Mouse (Mus musculus): Measurements from ENCODE around the gene Gramd1a. TPM values are rescaled to one million over a fixed set of nuclear protein-coding genes. Genes with fewer than 3 reads are reported as not detected.
A peak's percentile ranks its signal among the peaks of the same experiment; 100 is the strongest.

Gene Gramd1a
- polyA plus RNA-seq, 1 experiment from 2014 or later: 11.6 TPM

DNA sequence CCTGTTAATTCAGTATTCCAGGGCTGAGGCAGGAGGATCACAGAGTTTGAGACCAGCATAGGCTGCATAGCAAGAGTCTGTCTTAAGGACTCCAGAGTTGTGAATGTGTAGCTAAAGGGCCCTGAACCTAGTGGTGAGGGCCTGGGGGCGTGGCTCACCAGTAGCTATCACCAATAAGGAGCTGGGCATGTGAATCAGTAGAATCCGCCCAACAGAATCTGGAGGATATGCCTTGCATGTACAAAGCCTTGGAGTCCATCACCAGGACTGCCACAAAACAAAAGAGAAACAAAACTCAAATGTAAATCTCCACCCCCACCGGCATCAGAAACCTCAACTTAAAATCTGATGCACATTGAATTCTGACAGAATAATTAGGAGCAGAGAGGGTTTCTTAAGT is 7.6 kb downstream of the Gramd1a start:
- Histone ChIP-seq H3K4me1 (ENCODE audit: control insufficient read depth, low read depth, low read length) (peaks cover 40% of the 10 kb centered on the region), H3K9me3 (replicated peaks; ENCODE audit: control insufficient read depth, low read length) (no peaks in the 10 kb centered on the region), H3K4me3 (ENCODE audit: low read depth, low read length) (no peak overlapping the region), H3K27me3 (ENCODE audit: control insufficient read depth, insufficient read depth, low read depth, low read length) (no peaks in the 10 kb centered on the region), H3K9ac (ENCODE audit: low read depth, low read length) (no peak overlapping the region), H3K27ac (ENCODE audit: low read length) (no peak overlapping the region; the same call in 1 of the 2 replicates), H3K36me3 (ENCODE audit: control insufficient read depth, insufficient read depth) (no peaks in the 10 kb centered on the region; the same call in 1 of the 2 replicates), H3K4me2 (ENCODE audit: low read depth, low read length) (peak overlapping the region; percentile 82; the same call in 1 of the 2 replicates)
- no peak for ATAC-seq (ENCODE audit: low read depth)
- 47% methylated on average over 3 of the region's 3 CpGs for WGBS (ENCODE audit: insufficient replicate concordance)

GRCm38 (mm10) chr7:31145596-31146160 is 10.0 kb downstream of the Gramd1a start:
- Histone ChIP-seq H3K27ac (ENCODE audit: low read length) (no peak overlapping the region), H3K9me3 (replicated peaks; ENCODE audit: control insufficient read depth, low read length) (no peaks in the 10 kb centered on the region), H3K4me3 (ENCODE audit: low read depth, low read length) (no peak overlapping the region), H3K27me3 (ENCODE audit: control insufficient read depth, insufficient read depth, low read depth, low read length) (no peaks in the 10 kb centered on the region), H3K4me2 (ENCODE audit: low read depth, low read length) (no peak overlapping the region), H3K4me1 (ENCODE audit: control insufficient read depth, low read depth, low read length) (peaks cover 29% of the 10 kb centered on the region), H3K36me3 (ENCODE audit: control insufficient read depth, insufficient read depth) (peaks cover 14% of the 10 kb centered on the region), H3K9ac (ENCODE audit: low read depth, low read length) (no peak overlapping the region)
- peak; percentile 14; the same call in 1 of the 2 replicates for ATAC-seq (ENCODE audit: low read depth)
- 59% methylated on average over 12 of the region's 12 CpGs for WGBS (ENCODE audit: insufficient replicate concordance)

DNA sequence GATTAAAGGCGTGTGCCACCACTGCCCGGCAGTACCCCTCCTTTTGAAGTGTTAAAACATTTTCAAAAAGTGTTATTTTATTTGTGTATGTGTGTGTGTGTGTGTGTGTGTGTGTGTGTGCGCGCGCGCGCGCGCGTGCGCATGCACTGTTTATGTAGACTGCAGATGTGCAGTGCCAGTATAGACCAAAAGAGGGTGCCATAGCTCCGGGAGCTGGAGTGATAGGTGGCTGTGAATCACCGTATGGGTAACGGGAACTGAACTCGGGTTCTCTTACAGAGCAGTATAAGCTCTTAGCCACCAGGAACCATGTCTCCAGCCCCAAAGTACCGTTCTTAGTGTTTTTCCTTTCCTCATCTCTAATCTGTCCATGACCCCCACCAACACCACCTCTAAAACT is 10.8 kb downstream of the Gramd1a start:
- Histone ChIP-seq H3K36me3 (ENCODE audit: control insufficient read depth, insufficient read depth) (peaks cover 17% of the 10 kb centered on the region), H3K4me3 (ENCODE audit: low read depth, low read length) (no peak overlapping the region), H3K9me3 (replicated peaks; ENCODE audit: control insufficient read depth, low read length) (no peaks in the 10 kb centered on the region), H3K4me2 (ENCODE audit: low read depth, low read length) (no peak overlapping the region), H3K9ac (ENCODE audit: low read depth, low read length) (no peak overlapping the region), H3K27me3 (ENCODE audit: control insufficient read depth, insufficient read depth, low read depth, low read length) (no peaks in the 10 kb centered on the region), H3K27ac (ENCODE audit: low read length) (no peak overlapping the region), H3K4me1 (ENCODE audit: control insufficient read depth, low read depth, low read length) (peaks cover 29% of the 10 kb centered on the region)
- ATAC-seq (ENCODE audit: low read depth): no peak
- 92% methylated on average over 16 of the region's 16 CpGs for WGBS (ENCODE audit: insufficient replicate concordance)

- Histone ChIP-seq H3K9ac (ENCODE audit: low read depth, low read length) (no peak overlapping the region), H3K27ac (ENCODE audit: low read length) (no peak overlapping the region), H3K4me1 (ENCODE audit: control insufficient read depth, low read depth, low read length) (no peaks in the 10 kb centered on the region), H3K27me3 (ENCODE audit: control insufficient read depth, insufficient read depth, low read depth, low read length) (no peaks in the 10 kb centered on the region), H3K9me3 (replicated peaks; ENCODE audit: control insufficient read depth, low read length) (no peaks in the 10 kb centered on the region), H3K36me3 (ENCODE audit: control insufficient read depth, insufficient read depth) (peaks cover 27% of the 10 kb centered on the region), H3K4me3 (ENCODE audit: low read depth, low read length) (no peak overlapping the region), H3K4me2 (ENCODE audit: low read depth, low read length) (no peak overlapping the region)
- ATAC-seq (ENCODE audit: low read depth): no peak
- WGBS (ENCODE audit: insufficient replicate concordance): 76% methylated on average over 10 of the region's 10 CpGs
Observed at GRCm38 (mm10) chr7:31140941-31141340, 14.8 kb downstream of the Gramd1a start.

- Histone ChIP-seq H3K4me2 (ENCODE audit: low read depth, low read length) (no peak overlapping the region), H3K9me3 (replicated peaks; ENCODE audit: control insufficient read depth, low read length) (no peaks in the 10 kb centered on the region), H3K36me3 (ENCODE audit: control insufficient read depth, insufficient read depth) (peaks cover 31% of the 10 kb centered on the region), H3K4me1 (ENCODE audit: control insufficient read depth, low read depth, low read length) (no peaks in the 10 kb centered on the region), H3K27me3 (ENCODE audit: control insufficient read depth, insufficient read depth, low read depth, low read length) (no peaks in the 10 kb centered on the region), H3K4me3 (ENCODE audit: low read depth, low read length) (no peak overlapping the region), H3K9ac (ENCODE audit: low read depth, low read length) (no peak overlapping the region), H3K27ac (ENCODE audit: low read length) (no peak overlapping the region)
- ATAC-seq (ENCODE audit: low read depth): no peak
- WGBS (ENCODE audit: insufficient replicate concordance): 63% methylated on average over 4 of the region's 4 CpGs
Observed at GRCm38 (mm10) chr7:31140302-31140701, 15.4 kb downstream of the Gramd1a start.

GRCm38 (mm10) chr7:31139765-31140164 is 15.9 kb downstream of the Gramd1a start:
- no peak for ATAC-seq (ENCODE audit: low read depth)
- 44% methylated on average over 5 of the region's 5 CpGs for WGBS (ENCODE audit: insufficient replicate concordance)
- H3K4me2 ChIP-seq (ENCODE audit: low read depth, low read length): no peak overlapping the region
- peaks cover 33% of the 10 kb centered on the region for H3K36me3 ChIP-seq (ENCODE audit: control insufficient read depth, insufficient read depth)
- H3K4me1 ChIP-seq (ENCODE audit: control insufficient read depth, low read depth, low read length): no peaks in the 10 kb centered on the region
- H3K9me3 ChIP-seq (replicated peaks; ENCODE audit: control insufficient read depth, low read length): no peaks in the 10 kb centered on the region
- no peak overlapping the region for H3K9ac ChIP-seq (ENCODE audit: low read depth, low read length)
- H3K27me3 ChIP-seq (ENCODE audit: control insufficient read depth, insufficient read depth, low read depth, low read length): no peaks in the 10 kb centered on the region
- H3K27ac ChIP-seq (ENCODE audit: low read length): no peak overlapping the region
- no peak overlapping the region for H3K4me3 ChIP-seq (ENCODE audit: low read depth, low read length)

DNA sequence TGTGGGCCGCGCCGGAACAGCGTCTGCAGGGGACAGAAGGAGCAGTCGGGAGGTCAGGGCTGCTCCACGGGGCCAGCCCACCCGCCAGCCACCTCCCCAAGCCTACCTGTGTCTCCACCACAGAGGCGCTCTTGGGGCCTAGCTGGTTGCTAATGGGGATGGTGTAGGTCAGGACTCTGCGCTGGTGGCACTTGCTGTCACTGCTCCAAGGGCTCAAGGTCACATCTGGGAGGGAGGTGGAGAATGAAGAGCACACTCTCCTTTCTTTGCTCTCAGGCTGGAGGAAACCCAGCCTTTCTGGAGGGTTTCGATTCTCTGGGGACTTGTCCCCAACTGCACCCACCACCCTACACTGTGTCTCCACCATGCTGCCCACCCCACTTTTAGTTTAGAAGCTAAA is 20.0 kb downstream of the Gramd1a start:
- peaks cover 40% of the 10 kb centered on the region for H3K36me3 ChIP-seq (ENCODE audit: control insufficient read depth, insufficient read depth)
- 74% methylated on average over 10 of the region's 10 CpGs for WGBS (ENCODE audit: insufficient replicate concordance)

DNA sequence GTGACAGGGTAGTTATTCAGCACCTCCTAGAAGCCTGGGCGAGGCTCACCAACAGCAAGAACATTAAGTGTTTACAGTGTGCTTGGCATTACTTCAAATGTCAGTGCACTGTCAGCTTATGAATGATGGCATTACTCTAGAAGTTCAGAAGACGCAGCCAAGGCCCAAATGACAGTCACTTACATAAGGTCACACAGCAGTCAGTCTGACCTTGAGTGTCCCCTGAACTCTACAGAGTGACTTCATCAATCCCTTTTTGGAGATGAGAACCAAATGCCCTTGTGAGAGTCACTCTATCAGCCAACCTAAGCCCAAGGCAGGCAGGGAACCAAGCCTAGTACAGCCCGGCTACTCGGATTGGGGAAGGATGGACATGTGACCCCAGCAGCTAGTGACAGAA is 23.8 kb downstream of the Gramd1a start:
- WGBS (ENCODE audit: insufficient replicate concordance): 74% methylated on average over 4 of the region's 4 CpGs
- no peak overlapping the region for H3K27ac ChIP-seq (ENCODE audit: low read length)
- peaks cover 10% of the 10 kb centered on the region for H3K27me3 ChIP-seq (ENCODE audit: control insufficient read depth, insufficient read depth, low read depth, low read length)
- no peak overlapping the region for H3K4me2 ChIP-seq (ENCODE audit: low read depth, low read length)
- peaks cover 4% of the 10 kb centered on the region for H3K4me1 ChIP-seq (ENCODE audit: control insufficient read depth, low read depth, low read length)
- peaks cover 32% of the 10 kb centered on the region for H3K36me3 ChIP-seq (ENCODE audit: control insufficient read depth, insufficient read depth)
- H3K9me3 ChIP-seq (replicated peaks; ENCODE audit: control insufficient read depth, low read length): no peaks in the 10 kb centered on the region
- no peak overlapping the region for H3K4me3 ChIP-seq (ENCODE audit: low read depth, low read length)
- no peak for ATAC-seq (ENCODE audit: low read depth)
- no peak overlapping the region for H3K9ac ChIP-seq (ENCODE audit: low read depth, low read length)

More for the DNA sequence above, 20.0 kb downstream of the Gramd1a start:
- Histone ChIP-seq H3K9me3 (replicated peaks; ENCODE audit: control insufficient read depth, low read length) (no peaks in the 10 kb centered on the region), H3K4me3 (ENCODE audit: low read depth, low read length) (no peak overlapping the region), H3K4me1 (ENCODE audit: control insufficient read depth, low read depth, low read length) (no peaks in the 10 kb centered on the region), H3K9ac (ENCODE audit: low read depth, low read length) (no peak overlapping the region), H3K27ac (ENCODE audit: low read length) (no peak overlapping the region), H3K4me2 (ENCODE audit: low read depth, low read length) (no peak overlapping the region), H3K27me3 (ENCODE audit: control insufficient read depth, insufficient read depth, low read depth, low read length) (no peaks in the 10 kb centered on the region)
- no peak for ATAC-seq (ENCODE audit: low read depth)

DNA sequence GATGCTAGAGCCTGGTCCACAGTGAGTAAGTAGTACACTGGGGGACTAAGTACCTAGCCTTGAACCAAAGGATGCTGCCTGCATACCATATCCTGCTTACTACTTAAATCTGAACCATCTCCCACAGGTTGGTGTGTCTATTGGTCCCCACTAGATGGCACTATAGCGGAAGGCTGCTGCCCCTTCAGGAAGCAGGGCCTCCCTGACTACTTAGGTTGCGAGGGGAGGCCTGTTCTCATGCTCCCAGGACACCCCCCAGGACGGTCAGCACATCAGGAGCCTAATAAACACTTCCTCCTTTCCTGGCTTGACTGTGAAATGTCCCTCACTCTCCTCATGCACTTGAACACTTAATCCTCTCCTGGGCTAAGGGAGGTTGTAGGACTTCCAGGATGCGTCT is 24.9 kb downstream of the Gramd1a start:
- whole genome bisulfite sequencing (ENCODE audit: insufficient replicate concordance): 23% methylated on average over 4 of the region's 4 CpGs
- peaks cover 32% of the 10 kb centered on the region for H3K36me3 ChIP-seq (ENCODE audit: control insufficient read depth, insufficient read depth)
- ATAC-seq (ENCODE audit: low read depth): no peak

More for the DNA sequence above, 24.9 kb downstream of the Gramd1a start:
- no peaks in the 10 kb centered on the region for H3K9me3 ChIP-seq (replicated peaks; ENCODE audit: control insufficient read depth, low read length)
- no peak overlapping the region for H3K4me2 ChIP-seq (ENCODE audit: low read depth, low read length)
- peaks cover 20% of the 10 kb centered on the region for H3K27me3 ChIP-seq (ENCODE audit: control insufficient read depth, insufficient read depth, low read depth, low read length)
- H3K27ac ChIP-seq (ENCODE audit: low read length): no peak overlapping the region
- no peak overlapping the region for H3K9ac ChIP-seq (ENCODE audit: low read depth, low read length)
- H3K4me3 ChIP-seq (ENCODE audit: low read depth, low read length): no peak overlapping the region
- peaks cover 4% of the 10 kb centered on the region for H3K4me1 ChIP-seq (ENCODE audit: control insufficient read depth, low read depth, low read length)
